Mouse (Mus musculus) midbrain, embryonic 15.5 days (tissue): ENCODE results near the gene Asic1. TPM values are rescaled to one million over a fixed set of nuclear protein-coding genes. Genes with fewer than 3 reads are reported as not detected.

Experiments
- ATAC-seq: fragments of 200-750 bp; cut with Nextera tagmentation; replicated peaks from 2 replicates; pipeline ENCODE4 v1.8.0; 2017; ENCODE audit warnings: moderate TSS enrichment
- H3K27ac ChIP-seq: fragments of 300-500 bp; sonication (generic); 2 replicates; pipeline ENCODE4 v1.5.1; 2015; ENCODE audit warnings: mild to moderate bottlenecking, inconsistent platforms
- H3K27me3 ChIP-seq: fragments of 300-500 bp; sonication (generic); replicated peaks from 2 replicates; pipeline ENCODE4 v1.6.1; 2015; ENCODE audit warnings: inconsistent platforms
- H3K36me3 ChIP-seq: fragments of 300-500 bp; sonication (generic); replicated peaks from 2 replicates; pipeline ENCODE4 v1.6.1; 2015; ENCODE audit warnings: inconsistent platforms
- H3K4me1 ChIP-seq: fragments of 300-500 bp; sonication (generic); 2 replicates; pipeline ENCODE4 v1.6.1; 2015; ENCODE audit warnings: inconsistent platforms
- H3K4me2 ChIP-seq: fragments of 300-500 bp; sonication (generic); 2 replicates; pipeline ENCODE4 v1.6.1; 2015; ENCODE audit warnings: inconsistent platforms, mild to moderate bottlenecking, moderate library complexity
- H3K4me3 ChIP-seq: fragments of 300-500 bp; sonication (generic); 2 replicates; pipeline ENCODE4 v1.5.1; 2015; ENCODE audit warnings: mild to moderate bottlenecking, inconsistent platforms
- H3K9ac ChIP-seq: fragments of 300-500 bp; sonication (generic); 2 replicates; pipeline ENCODE4 v1.6.1; 2015; ENCODE audit warnings: mild to moderate bottlenecking, inconsistent platforms
- H3K9me3 ChIP-seq: fragments of 300-500 bp; sonication (generic); 2 replicates; pipeline ENCODE4 v1.6.1; 2016; ENCODE audit warnings: inconsistent platforms
- WGBS: fragments of 180-500 bp; shearing (Covaris S2); methylation state at CpG from one replicate; pipeline ENCODE4 v1.1.7; 2015; ENCODE audit warnings: mixed read lengths; 5-methylcytosine and 5-hydroxymethylcytosine counted together
- polyA plus RNA-seq: library from polyadenylated mRNA; unstranded; fragments of >200 nt; fragmentation: Nextera tagmentation; extraction: Ambion mirVana; gene quantifications from 2 replicates; pipeline ENCODE4 v1.2.1, GENCODE M21; 2015

Gene Asic1
- polyA plus RNA-seq, 1 experiment from 2014 or later: 65.9 TPM

DNA sequence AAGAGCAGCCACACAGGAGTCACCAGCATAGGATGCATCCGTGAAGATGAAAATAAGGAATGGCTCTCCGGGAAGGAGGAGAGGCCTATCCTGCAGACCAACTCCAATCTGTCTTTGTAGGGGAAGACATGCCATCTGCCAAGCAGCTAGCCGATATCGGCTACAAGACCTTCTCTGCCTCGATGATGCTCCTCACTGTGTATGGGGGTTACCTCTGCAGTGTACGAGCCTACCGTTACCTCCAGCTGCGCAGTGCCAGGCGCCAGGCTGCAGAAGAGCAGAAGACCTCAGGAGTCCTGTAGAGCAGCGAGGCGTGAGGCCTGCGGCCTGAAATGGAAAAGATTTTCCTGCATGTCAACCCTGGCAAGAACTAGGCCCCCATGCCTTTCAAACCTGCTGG is 57.4 kb downstream of the Asic1 start:
- Histone ChIP-seq H3K36me3 (peaks cover 16% of the 10 kb centered on the region), H3K4me3 (no peak overlapping the region), H3K4me1 (peaks cover 27% of the 10 kb centered on the region), H3K4me2 (no peak overlapping the region), H3K27me3 (no peaks in the 10 kb centered on the region), H3K27ac (no peak overlapping the region), H3K9ac (no peak overlapping the region), H3K9me3 (no peaks in the 10 kb centered on the region)
- ATAC-seq: no peak
- WGBS: 97% methylated on average over 12 of the region's 12 CpGs

DNA sequence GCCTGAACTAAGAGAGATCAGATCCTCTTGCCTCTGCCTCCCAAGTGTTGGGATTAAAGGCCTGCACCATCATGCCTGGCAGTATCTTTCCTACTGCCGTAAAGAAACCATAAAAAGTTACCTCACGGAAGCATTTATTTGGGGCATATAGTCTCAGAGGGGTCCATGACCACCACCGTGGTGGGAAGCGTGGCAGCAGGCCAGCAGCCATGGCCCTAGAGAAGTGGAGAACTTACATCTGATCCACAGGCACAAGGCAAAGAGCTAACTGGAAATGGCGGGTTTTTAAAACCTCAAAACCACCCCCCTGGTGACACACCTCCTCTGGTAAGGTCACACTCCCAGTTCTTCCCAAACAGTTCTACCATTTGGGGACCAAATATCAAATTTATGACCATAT is 58.0 kb downstream of the Asic1 start:
- Histone ChIP-seq H3K4me1 (peaks cover 27% of the 10 kb centered on the region), H3K4me3 (no peak overlapping the region), H3K9me3 (no peaks in the 10 kb centered on the region), H3K27ac (no peak overlapping the region), H3K9ac (no peak overlapping the region), H3K36me3 (peaks cover 14% of the 10 kb centered on the region), H3K27me3 (no peaks in the 10 kb centered on the region), H3K4me2 (no peak overlapping the region)
- 95% methylated on average over 5 of the region's 5 CpGs for WGBS
- no peak for ATAC-seq

DNA sequence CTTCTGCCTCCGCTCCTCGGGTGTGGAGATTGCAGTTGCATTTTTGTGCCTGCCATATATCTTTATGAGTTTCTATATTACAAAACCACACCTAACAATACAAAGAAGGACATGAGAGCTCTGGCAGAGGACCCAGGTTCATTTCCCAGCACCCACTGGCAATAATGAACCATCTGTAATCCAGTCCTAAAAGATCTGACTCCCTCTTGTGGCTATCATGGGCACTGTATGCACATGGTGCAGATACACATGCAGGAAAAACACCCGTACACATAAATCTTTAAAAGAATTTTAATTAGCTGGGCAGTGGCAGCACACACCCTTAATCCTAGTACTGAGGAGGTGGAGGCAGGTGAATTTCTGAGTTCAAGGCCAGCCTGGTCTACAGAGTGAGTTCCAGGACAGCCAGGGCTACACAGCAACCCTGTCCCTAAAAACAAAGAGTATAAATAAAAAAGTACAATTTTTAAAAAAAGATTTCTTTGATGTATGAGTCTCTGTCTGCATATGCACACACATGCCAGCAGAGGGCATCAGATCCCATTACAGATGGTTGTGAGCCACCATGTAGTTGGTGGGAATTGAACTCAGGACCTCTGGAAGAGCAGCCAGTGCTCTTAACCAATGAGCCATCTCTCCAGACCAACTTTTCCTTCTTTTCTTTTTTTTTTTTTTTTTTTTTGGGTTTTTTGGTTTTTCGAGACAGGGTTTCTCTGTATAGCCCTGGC is 59.1 kb downstream of the Asic1 start:
- H3K36me3 ChIP-seq: peaks cover 14% of the 10 kb centered on the region
- no peak overlapping the region for H3K4me3 ChIP-seq
- no peak overlapping the region for H3K4me2 ChIP-seq
- H3K27ac ChIP-seq: no peak overlapping the region
- 88% methylated on average over 4 of the region's 4 CpGs for WGBS
- H3K9ac ChIP-seq: no peak overlapping the region
- H3K4me1 ChIP-seq: peaks cover 19% of the 10 kb centered on the region
- no peaks in the 10 kb centered on the region for H3K9me3 ChIP-seq
- no peaks in the 10 kb centered on the region for H3K27me3 ChIP-seq
- no peak for ATAC-seq

DNA sequence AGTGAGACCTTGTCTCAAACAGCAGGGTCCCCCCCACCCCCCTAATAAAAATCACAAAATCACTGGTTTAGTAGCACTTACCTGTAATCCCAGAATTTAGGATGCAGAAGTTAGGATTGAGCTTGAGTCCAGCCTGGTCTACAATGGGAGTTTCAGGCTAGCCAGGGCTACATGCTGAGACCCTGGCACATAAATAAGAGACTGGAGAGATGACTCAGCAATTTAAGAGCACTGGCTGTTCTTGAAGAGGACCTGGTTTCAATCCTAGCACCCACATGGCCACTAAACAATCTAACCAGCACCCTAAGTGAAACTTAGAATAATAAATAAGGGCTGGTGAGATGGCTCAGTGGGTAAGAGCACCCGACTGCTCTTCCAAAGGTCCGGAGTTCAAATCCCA is 61.0 kb downstream of the Asic1 start:
- Histone ChIP-seq H3K4me1 (peaks cover 8% of the 10 kb centered on the region), H3K36me3 (peaks cover 17% of the 10 kb centered on the region), H3K4me2 (no peak overlapping the region), H3K9ac (no peak overlapping the region), H3K9me3 (no peaks in the 10 kb centered on the region), H3K27ac (no peak overlapping the region), H3K4me3 (no peak overlapping the region), H3K27me3 (no peaks in the 10 kb centered on the region)
- ATAC-seq: no peak
- WGBS: 94% methylated on average over 2 of the region's 2 CpGs

DNA sequence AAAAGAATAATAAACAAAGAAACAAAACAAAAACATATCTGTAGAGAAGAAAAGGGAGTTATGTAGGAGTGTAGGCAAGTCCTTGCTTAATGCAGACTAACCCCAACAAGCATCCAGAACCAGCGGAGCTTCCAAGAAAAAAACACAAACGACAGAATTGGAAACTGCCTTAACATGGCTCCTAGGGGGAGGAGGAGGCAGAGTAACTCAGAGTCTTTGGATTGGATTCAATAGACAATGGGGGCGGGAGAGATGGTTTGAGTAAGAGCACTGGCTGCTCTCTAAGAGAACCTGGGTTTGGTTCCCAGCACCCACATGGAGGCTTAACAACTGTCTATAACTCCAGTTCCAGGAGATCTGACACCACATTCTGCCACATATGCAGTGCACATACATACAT is 61.5 kb downstream of the Asic1 start:
- Histone ChIP-seq H3K4me1 (peaks cover 3% of the 10 kb centered on the region), H3K4me3 (no peak overlapping the region), H3K27me3 (no peaks in the 10 kb centered on the region), H3K9me3 (no peaks in the 10 kb centered on the region), H3K36me3 (peaks cover 19% of the 10 kb centered on the region), H3K27ac (no peak overlapping the region), H3K4me2 (no peak overlapping the region), H3K9ac (no peak overlapping the region)
- WGBS: 86% methylated on average over 3 of the region's 3 CpGs
- no peak for ATAC-seq

DNA sequence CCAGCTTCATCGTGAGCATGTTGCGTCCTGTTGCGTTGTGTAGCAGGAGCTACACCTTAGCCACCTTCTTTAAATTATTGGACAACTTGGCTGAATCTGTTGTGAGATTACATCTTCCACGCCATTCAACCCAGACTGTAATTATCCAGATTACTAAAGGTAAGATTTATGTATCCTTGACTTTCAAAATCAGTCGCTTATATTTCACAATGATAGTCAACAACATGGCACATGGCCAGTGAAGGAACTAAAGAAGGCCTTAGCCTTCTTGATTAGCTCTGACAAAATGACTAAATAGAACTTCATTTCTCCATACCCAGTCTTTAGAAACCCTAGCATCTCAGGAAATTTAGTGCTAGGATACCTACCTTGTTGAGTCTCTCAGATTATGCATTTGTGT is 63.0 kb downstream of the Asic1 start:
- Histone ChIP-seq H3K27me3 (no peaks in the 10 kb centered on the region), H3K9me3 (no peaks in the 10 kb centered on the region), H3K27ac (no peak overlapping the region), H3K4me1 (no peaks in the 10 kb centered on the region), H3K9ac (no peak overlapping the region), H3K36me3 (peaks cover 22% of the 10 kb centered on the region), H3K4me2 (no peak overlapping the region), H3K4me3 (no peak overlapping the region)
- 95% methylated on average over 5 of the region's 5 CpGs for WGBS
- no peak for ATAC-seq

DNA sequence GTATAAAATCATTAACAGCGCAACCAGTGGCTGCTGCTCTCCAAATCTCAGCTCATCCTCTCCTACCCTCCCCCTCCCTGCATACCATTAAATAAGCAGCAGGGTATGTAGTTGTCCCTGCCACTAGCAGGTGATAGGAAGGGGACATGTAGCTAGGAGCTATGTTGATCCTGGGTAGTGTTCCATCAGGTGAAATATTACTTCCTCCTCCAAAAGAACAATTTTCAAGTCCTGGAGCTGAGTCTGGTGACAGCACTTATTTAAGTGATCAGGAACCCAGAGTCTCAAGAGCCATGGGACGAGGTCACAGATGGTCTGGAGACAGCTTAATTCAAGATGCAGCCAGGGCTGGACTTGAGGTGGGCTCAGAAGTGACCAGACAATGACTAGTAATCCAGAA is 65.5 kb downstream of the Asic1 start:
- Histone ChIP-seq H3K4me3 (no peak overlapping the region), H3K36me3 (peaks cover 26% of the 10 kb centered on the region), H3K4me2 (no peak overlapping the region), H3K27ac (no peak overlapping the region), H3K27me3 (no peaks in the 10 kb centered on the region), H3K9me3 (no peaks in the 10 kb centered on the region), H3K4me1 (no peaks in the 10 kb centered on the region), H3K9ac (no peak overlapping the region)
- 91% methylated on average over 2 of the region's 2 CpGs for WGBS
- ATAC-seq: no peak

DNA sequence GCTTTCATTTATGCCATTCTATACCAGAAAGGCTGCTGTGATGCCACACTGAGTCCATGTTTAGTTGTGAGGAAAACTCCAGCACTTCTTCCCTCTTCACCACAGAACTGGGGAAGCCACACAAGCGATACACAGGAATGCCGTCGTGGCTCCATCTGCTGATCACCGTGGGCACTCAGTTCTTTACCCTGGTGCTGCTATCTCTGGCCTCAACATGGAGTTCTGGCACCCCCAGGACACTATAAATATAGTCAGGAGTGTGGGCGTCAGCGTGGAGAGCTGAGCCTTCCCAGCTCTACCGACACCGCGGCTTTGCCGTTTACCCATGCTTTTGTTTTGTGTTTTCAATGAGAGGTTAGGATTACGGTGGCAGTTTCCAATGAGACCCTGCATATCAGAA is 66.5 kb downstream of the Asic1 start:
- Histone ChIP-seq H3K27ac (no peak overlapping the region), H3K9ac (no peak overlapping the region), H3K27me3 (no peaks in the 10 kb centered on the region), H3K36me3 (peaks cover 29% of the 10 kb centered on the region), H3K4me2 (no peak overlapping the region), H3K4me3 (no peak overlapping the region), H3K4me1 (no peaks in the 10 kb centered on the region), H3K9me3 (no peaks in the 10 kb centered on the region)
- WGBS: 92% methylated on average over 11 of the region's 11 CpGs
- ATAC-seq: no peak

DNA sequence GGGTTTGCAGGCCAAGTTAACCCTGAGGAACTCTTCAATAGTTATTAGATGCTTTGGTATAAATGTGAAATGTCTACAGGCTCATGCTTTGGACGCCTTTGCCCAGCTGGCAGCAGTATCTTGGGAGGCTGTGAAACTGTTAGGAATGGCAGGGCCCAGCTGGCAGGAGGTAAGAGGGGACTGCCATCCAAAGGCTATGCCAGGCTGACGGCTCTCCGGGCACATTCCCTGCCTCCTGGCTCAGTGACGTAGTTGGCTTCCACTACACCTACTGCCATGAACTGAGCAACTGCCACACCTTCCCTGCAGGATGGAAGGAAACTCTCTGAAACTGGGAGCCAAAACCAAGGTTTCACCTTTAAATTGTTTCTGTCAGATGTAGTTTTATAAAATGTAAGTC is 70.1 kb downstream of the Asic1 start:
- Histone ChIP-seq H3K4me2 (no peak overlapping the region), H3K36me3 (peaks cover 36% of the 10 kb centered on the region), H3K4me1 (no peaks in the 10 kb centered on the region), H3K4me3 (no peak overlapping the region), H3K27me3 (no peaks in the 10 kb centered on the region), H3K27ac (no peak overlapping the region), H3K9me3 (no peaks in the 10 kb centered on the region), H3K9ac (no peak overlapping the region)
- no peak for ATAC-seq
- 96% methylated on average over 4 of the region's 4 CpGs for WGBS

Other genes starting within 250 kb of the Asic1 start
- 13.4 and 15.6 TPM in 2 replicates for gene Nckap5l, start 212.6 kb upstream of the Asic1 start, polyA plus RNA-seq
- gene Bcdin3d, start 195.6 kb upstream of the Asic1 start, polyA plus RNA-seq: 21.5 and 23.0 TPM in 2 replicates
- 41.0 and 45.9 TPM in 2 replicates for gene Faim2, start 142.2 kb upstream of the Asic1 start, polyA plus RNA-seq
- not detected in 2 replicates for gene Aqp2, start 91.3 kb upstream of the Asic1 start, polyA plus RNA-seq
- 1.3 and 1.4 TPM in 2 replicates for gene Aqp5, start 79.6 kb upstream of the Asic1 start, polyA plus RNA-seq
- 0.41 and 0.49 TPM in 2 replicates for gene Aqp6, start 69.0 kb upstream of the Asic1 start, polyA plus RNA-seq
- 49.0 and 56.9 TPM in 2 replicates for gene Racgap1, start 18.7 kb upstream of the Asic1 start, polyA plus RNA-seq
- gene Smarcd1, start 31.8 kb downstream of the Asic1 start, polyA plus RNA-seq: 114 and 119 TPM in 2 replicates
- gene Gm17349, start 35.1 kb downstream of the Asic1 start, polyA plus RNA-seq: not detected in 2 replicates
- 1.5 and 1.8 TPM in 2 replicates for gene Gpd1, start 47.1 kb downstream of the Asic1 start, polyA plus RNA-seq
- gene Cox14, start 55.2 kb downstream of the Asic1 start, polyA plus RNA-seq: 150 and 157 TPM in 2 replicates
- 77.3 and 79.9 TPM in 2 replicates for gene Cers5, start 102.5 kb downstream of the Asic1 start, polyA plus RNA-seq
- gene Lima1, start 205.1 kb downstream of the Asic1 start, polyA plus RNA-seq: 13.9 and 14.2 TPM in 2 replicates